Mouse (Mus musculus) bone marrow, adult 2 months (tissue): ENCODE data around the gene Ccser1.

Source experiments
- CTCF ChIP-seq: fragments of 200-500 bp; IDR thresholded peaks from 2 replicates; pipeline ENCODE4 v1.5.1; 2011; ENCODE audit warnings: low read length, control low read depth; ENCODE audit not compliant: control insufficient read depth, insufficient read depth
- POLR2A ChIP-seq: fragments of 200-500 bp; IDR thresholded peaks from 2 replicates; pipeline ENCODE4 v1.6.1; 2011; ENCODE audit warnings: low read depth, mild to moderate bottlenecking, control low read depth, low read length, borderline replicate concordance; ENCODE audit not compliant: control insufficient read depth

DNA sequence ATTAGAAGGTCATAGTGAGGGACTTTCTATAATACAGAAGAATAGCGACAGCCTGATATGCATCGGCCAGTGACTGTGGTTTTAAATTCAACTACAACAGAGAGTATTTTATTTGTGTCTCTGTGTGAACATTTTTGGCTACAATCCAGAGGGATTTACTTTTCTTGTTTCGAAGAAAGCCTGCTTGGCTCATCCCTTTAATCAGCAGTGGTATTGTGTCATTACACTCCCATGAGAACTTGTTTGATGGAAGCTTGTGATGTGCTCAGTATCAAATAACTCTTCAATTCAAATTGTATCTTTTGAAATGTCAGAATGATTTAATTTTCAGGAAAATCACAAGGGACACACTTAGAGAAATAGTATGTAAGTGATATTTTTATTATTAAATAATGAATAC lies 342.0 kb downstream of the Ccser1 start:
- TF ChIP-seq POLR2A (no peak), CTCF (no peak)
